Mouse (Mus musculus): ENCODE data around the gene Kdm4a. TPM values are rescaled to one million over a fixed set of nuclear protein-coding genes. Genes with fewer than 3 reads are reported as not detected.

Gene Kdm4a
- polyA plus RNA-seq, 1 experiment from 2014 or later, result 47.3 TPM

Small RNA genes lying within 50 kb of the gene (microRNA-seq; reads per million reads assigned to microRNA genes)
- gene Mir7226, result 1.0 reads per million

Other genes starting within 250 kb of the Kdm4a start
- gene St3gal3, start 45.1 kb downstream of the Kdm4a start, polyA plus RNA-seq (2015; fragmentation: Nextera tagmentation; extraction: Ambion mirVana), result 10.9 and 12.2 TPM in 2 replicates
- gene Ptprf, start 111.4 kb upstream of the Kdm4a start, polyA plus RNA-seq (2015; fragmentation: Nextera tagmentation; extraction: Ambion mirVana), result 81.1 and 82.2 TPM in 2 replicates
- gene Szt2, start 229.2 kb upstream of the Kdm4a start, polyA plus RNA-seq (2015; fragmentation: Nextera tagmentation; extraction: Ambion mirVana), result 7.8 and 9.1 TPM in 2 replicates
- 107 and 119 TPM in 2 replicates for gene Med8, start 229.3 kb upstream of the Kdm4a start, polyA plus RNA-seq (2015; fragmentation: Nextera tagmentation; extraction: Ambion mirVana)
- 38.0 and 38.2 TPM in 2 replicates for gene Elovl1, start 248.1 kb upstream of the Kdm4a start, polyA plus RNA-seq (2015; fragmentation: Nextera tagmentation; extraction: Ambion mirVana)